Mouse (Mus musculus): ENCODE data around the gene Cel.

GRCm38 (mm10) chr2:28518231-28518630 is 45.0 kb downstream of the Cel start:
- TF ChIP-seq EP300 (IDR thresholded peaks at IDR 0.05) (no peak), CTCF (IDR thresholded peaks at IDR 0.05) (no peak)
